Mouse (Mus musculus): ENCODE data around the gene Sult1d1.

- TF ChIP-seq CTCF (IDR thresholded peaks at IDR 0.05; ENCODE audit: control insufficient read depth, insufficient read depth, low read length), result no peak
- no peak for TF ChIP-seq POLR2A (IDR thresholded peaks at IDR 0.05; ENCODE audit: borderline replicate concordance, control insufficient read depth, low read depth, low read length)
These were observed 46.2 kb upstream of the Sult1d1 start for GRCm38 (mm10) chr5:87615128-87615390.

All from bone marrow, adult 2 months (tissue).